Mouse (Mus musculus) testis, postnatal 14 days (tissue): ENCODE data around the gene Gjc2.

ENCODE experiments used
- DNase-seq: peaks from one replicate; pipeline ENCODE4 v3.0.0; 2021; ENCODE audit warnings: low spot score

The Gjc2 gene

GRCm38 (mm10) chr11:59208153-59208831, 25.3 kb upstream of the Gjc2 start, which contains the start of gene 2310033P09Rik:
Gene 2310033P09Rik, plus strand, starts transcription at chr11:59208321.
- peak; percentile 92 for DNase-seq

GRCm38 (mm10) chr11:59202081-59202995, 19.3 kb upstream of the Gjc2 start, which contains the start of gene Mrpl55:
Gene Mrpl55, plus strand, starts transcription at chr11:59202486.
- peak; percentile 93 for DNase-seq

GRCm38 (mm10) chr11:59201216-59202002, 18.4 kb upstream of the Gjc2 start:
- no peak for DNase-seq

- no peak for DNase-seq
These were observed 13.2 kb upstream of the Gjc2 start for GRCm38 (mm10) chr11:59196230-59196629.

- no peak for DNase-seq
These were observed 9.0 kb upstream of the Gjc2 start, which contains the start of gene Guk1 for GRCm38 (mm10) chr11:59192059-59192386. Gene Guk1, minus strand, starts transcription at chr11:59192212.

GRCm38 (mm10) chr11:59191231-59192058, 8.4 kb upstream of the Gjc2 start:
- DNase-seq: peak; percentile 91

- no peak for DNase-seq
These were observed 4.7 kb upstream of the Gjc2 start for GRCm38 (mm10) chr11:59187706-59188105.

GRCm38 (mm10) chr11:59185490-59185889, 2.5 kb upstream of the Gjc2 start:
- no peak for DNase-seq

- DNase-seq: peak; percentile 47
These were observed 808 bp upstream of the Gjc2 start for GRCm38 (mm10) chr11:59183821-59184220.

GRCm38 (mm10) chr11:59176921-59177320, 6.1 kb downstream of the Gjc2 start:
- DNase-seq: no peak

- DNase-seq: no peak
These were observed 6.5 kb downstream of the Gjc2 start for GRCm38 (mm10) chr11:59176475-59176874.

- DNase-seq: no peak
These were observed 8.7 kb downstream of the Gjc2 start for GRCm38 (mm10) chr11:59174189-59174838.

- DNase-seq: no peak
These were observed 12.5 kb downstream of the Gjc2 start for GRCm38 (mm10) chr11:59170549-59170948.

- DNase-seq: no peak
These were observed 13.2 kb downstream of the Gjc2 start for GRCm38 (mm10) chr11:59169807-59170206.

GRCm38 (mm10) chr11:59165616-59166241, 17.3 kb downstream of the Gjc2 start:
- no peak for DNase-seq

- DNase-seq: no peak
These were observed 18.6 kb downstream of the Gjc2 start for GRCm38 (mm10) chr11:59164384-59164783.

- DNase-seq: peak; percentile 99
These were observed 19.5 kb downstream of the Gjc2 start, which contains the start of gene Iba57 for GRCm38 (mm10) chr11:59163255-59164236. Gene Iba57, minus strand, starts transcription at chr11:59163739.

GRCm38 (mm10) chr11:59162443-59163254, 20.4 kb downstream of the Gjc2 start:
- no peak for DNase-seq
